Mouse (Mus musculus): ENCODE measurements around the gene Fbxw21. TPM values are rescaled to one million over a fixed set of nuclear protein-coding genes. Genes with fewer than 3 reads are reported as not detected.
"Not testable (repeated sequence)": the region's sequence is repeated elsewhere in the genome, so short reads cannot be mapped to it uniquely, and the experiment has no call there.

The Fbxw21 gene
- polyA plus RNA-seq (2015; fragmentation: Nextera tagmentation; extraction: Ambion mirVana): not detected in 2 replicates

GRCm38 (mm10) chr9:109161941-109162340, at the start of gene Fbxw21:
Fbxw21 (minus strand) TSS chr9:109162041.
- Histone ChIP-seq H3K27ac (no peak within 1 kb of the TSS), H3K4me3 (no peak within 1 kb of the TSS), H3K9ac (no peak within 1 kb of the TSS), H3K4me2 (no peak within 1 kb of the TSS), H3K36me3 (replicated peaks) (no peaks in the 10 kb centered on the region), H3K4me1 (no peaks in the 10 kb centered on the region), H3K9me3 (no peaks in the 10 kb centered on the region), H3K27me3 (replicated peaks) (no peaks in the 10 kb centered on the region)
- 75% methylated on average over 3 of the region's 3 CpGs for whole genome bisulfite sequencing
- ATAC-seq (replicated peaks): no peak

DNA sequence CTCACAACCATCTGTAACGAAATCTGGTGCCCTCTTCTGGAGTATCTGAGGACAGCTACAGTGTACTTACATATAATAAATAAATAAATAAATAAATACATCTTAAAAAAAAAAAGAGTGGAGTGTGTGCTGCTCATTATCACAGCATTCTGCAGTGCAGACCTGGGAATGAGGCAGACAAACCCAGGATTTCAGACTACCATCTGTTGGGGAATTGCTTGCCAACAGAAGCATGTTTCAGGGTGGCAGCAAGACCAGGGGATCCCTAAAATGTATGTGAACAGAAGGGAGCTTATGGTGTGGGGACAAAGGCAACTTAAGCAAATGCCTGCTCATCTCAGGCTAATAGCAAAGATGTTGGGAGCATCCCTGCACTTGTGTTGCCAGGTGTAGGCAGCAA, 39.5 kb upstream of the Fbxw21 start:
- WGBS: 64% methylated on average over 1 of the region's 1 CpGs
- not testable (repeated sequence) for H3K4me1 ChIP-seq; H3K36me3 ChIP-seq (replicated peaks); ATAC-seq (replicated peaks); H3K4me3 ChIP-seq; H3K27ac ChIP-seq; H3K27me3 ChIP-seq (replicated peaks); H3K9me3 ChIP-seq; H3K9ac ChIP-seq; H3K4me2 ChIP-seq

- WGBS: 92% methylated on average over 1 of the region's 1 CpGs
- Histone ChIP-seq H3K27ac (no peak overlapping the region), H3K9me3 (no peaks in the 10 kb centered on the region), H3K4me3 (no peak overlapping the region), H3K36me3 (replicated peaks) (no peaks in the 10 kb centered on the region), H3K9ac (no peak overlapping the region), H3K4me1 (no peaks in the 10 kb centered on the region), H3K4me2 (no peak overlapping the region), H3K27me3 (replicated peaks) (no peaks in the 10 kb centered on the region)
- ATAC-seq (replicated peaks): no peak
These were observed 38.5 kb upstream of the Fbxw21 start for GRCm38 (mm10) chr9:109200349-109200748.

DNA sequence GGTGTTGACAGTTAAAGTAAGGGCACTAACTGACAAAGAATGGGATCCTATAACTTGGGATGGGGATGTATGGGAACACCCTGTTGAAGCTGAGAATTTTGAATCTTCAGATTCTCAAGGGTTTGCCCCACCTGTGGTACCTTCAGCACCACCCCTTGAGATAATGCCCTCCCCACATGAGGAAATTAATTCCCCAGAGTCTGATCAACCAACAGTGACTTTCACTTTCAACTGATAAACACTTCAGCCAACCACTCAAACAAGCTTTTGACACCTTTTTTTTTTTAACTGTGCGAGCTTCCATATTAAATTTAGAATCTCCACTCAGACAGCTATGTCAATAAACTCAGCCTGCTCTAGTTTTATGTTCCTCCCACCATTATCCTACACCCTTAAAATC, 37.5 kb upstream of the Fbxw21 start:
- Histone ChIP-seq H3K4me1 (no peaks in the 10 kb centered on the region), H3K27ac (no peak overlapping the region), H3K27me3 (replicated peaks) (no peaks in the 10 kb centered on the region), H3K9me3 (no peaks in the 10 kb centered on the region), H3K9ac (no peak overlapping the region), H3K4me3 (no peak overlapping the region), H3K36me3 (replicated peaks) (no peaks in the 10 kb centered on the region), H3K4me2 (no peak overlapping the region)
- WGBS: 76% methylated on average over 1 of the region's 1 CpGs
- no peak for ATAC-seq (replicated peaks)

GRCm38 (mm10) chr9:109195875-109196274, 34.0 kb upstream of the Fbxw21 start, which contains the start of gene Fbxw13:
Fbxw13 (minus strand) TSS chr9:109195975.
- not testable (repeated sequence) for H3K9ac ChIP-seq; ATAC-seq (replicated peaks); H3K4me3 ChIP-seq; H3K4me2 ChIP-seq; H3K27ac ChIP-seq; H3K4me1 ChIP-seq; H3K9me3 ChIP-seq; H3K36me3 ChIP-seq (replicated peaks); H3K27me3 ChIP-seq (replicated peaks)
- 75% methylated on average over 3 of the region's 3 CpGs for WGBS

- Histone ChIP-seq H3K4me1 (no peaks in the 10 kb centered on the region), H3K9me3 (no peaks in the 10 kb centered on the region), H3K36me3 (replicated peaks) (no peaks in the 10 kb centered on the region), H3K4me2 (no peak overlapping the region), H3K4me3 (no peak overlapping the region), H3K27me3 (replicated peaks) (no peaks in the 10 kb centered on the region), H3K9ac (no peak overlapping the region), H3K27ac (no peak overlapping the region)
- 86% methylated on average over 1 of the region's 1 CpGs for WGBS
- ATAC-seq (replicated peaks): no peak
These were observed 15.4 kb upstream of the Fbxw21 start for GRCm38 (mm10) chr9:109177208-109177607.

- H3K4me3 ChIP-seq: no peak overlapping the region
- ATAC-seq (replicated peaks): no peak
- H3K4me2 ChIP-seq: no peak overlapping the region
- no peak overlapping the region for H3K27ac ChIP-seq
- H3K4me1 ChIP-seq: no peaks in the 10 kb centered on the region
- H3K9ac ChIP-seq: no peak overlapping the region
- no peaks in the 10 kb centered on the region for H3K27me3 ChIP-seq (replicated peaks)
- H3K9me3 ChIP-seq: no peaks in the 10 kb centered on the region
- no peaks in the 10 kb centered on the region for H3K36me3 ChIP-seq (replicated peaks)
- WGBS: 86% methylated on average over 1 of the region's 1 CpGs
These were observed 14.5 kb upstream of the Fbxw21 start for GRCm38 (mm10) chr9:109176301-109176700.

- H3K4me3 ChIP-seq: no peak overlapping the region
- no peak overlapping the region for H3K27ac ChIP-seq
- ATAC-seq (replicated peaks): no peak
- no peaks in the 10 kb centered on the region for H3K36me3 ChIP-seq (replicated peaks)
- H3K9ac ChIP-seq: no peak overlapping the region
- H3K4me2 ChIP-seq: no peak overlapping the region
- no peaks in the 10 kb centered on the region for H3K4me1 ChIP-seq
- H3K27me3 ChIP-seq (replicated peaks): no peaks in the 10 kb centered on the region
- H3K9me3 ChIP-seq: no peaks in the 10 kb centered on the region
These were observed 5.5 kb upstream of the Fbxw21 start for GRCm38 (mm10) chr9:109167316-109167715.

- ATAC-seq (replicated peaks): not testable (repeated sequence)
These were observed 21.4 kb downstream of the Fbxw21 start for GRCm38 (mm10) chr9:109140414-109140813.

DNA sequence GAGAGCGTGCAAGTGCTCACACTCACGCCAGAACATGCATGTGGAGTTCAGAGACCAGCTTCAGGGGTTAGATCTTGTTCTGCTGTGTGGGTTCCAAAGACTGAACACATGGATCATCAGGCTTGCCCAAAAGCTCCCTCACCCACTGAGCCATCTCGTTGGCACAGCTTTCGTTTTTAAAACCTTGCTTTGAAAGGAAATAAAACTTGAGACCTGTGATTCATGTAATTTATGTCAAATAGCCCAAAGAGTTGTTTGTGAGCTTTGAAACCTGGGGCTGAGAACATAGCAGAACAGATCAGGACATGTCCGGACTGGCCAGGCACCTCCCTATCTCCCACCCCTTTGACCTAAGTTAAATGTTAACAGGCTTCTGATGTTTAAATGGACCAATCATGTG, 31.8 kb downstream of the Fbxw21 start:
- no peak for ATAC-seq (replicated peaks)
- no peak overlapping the region for H3K4me3 ChIP-seq
- WGBS: 90% methylated on average over 5 of the region's 5 CpGs

More at GRCm38 (mm10) chr9:109140414-109140813, 21.4 kb downstream of the Fbxw21 start:
- H3K36me3 ChIP-seq (replicated peaks); H3K9ac ChIP-seq; H3K4me3 ChIP-seq; H3K9me3 ChIP-seq; H3K27me3 ChIP-seq (replicated peaks); H3K4me2 ChIP-seq; H3K4me1 ChIP-seq; H3K27ac ChIP-seq: not testable (repeated sequence)
- WGBS: 66% methylated on average over 4 of the region's 4 CpGs

DNA sequence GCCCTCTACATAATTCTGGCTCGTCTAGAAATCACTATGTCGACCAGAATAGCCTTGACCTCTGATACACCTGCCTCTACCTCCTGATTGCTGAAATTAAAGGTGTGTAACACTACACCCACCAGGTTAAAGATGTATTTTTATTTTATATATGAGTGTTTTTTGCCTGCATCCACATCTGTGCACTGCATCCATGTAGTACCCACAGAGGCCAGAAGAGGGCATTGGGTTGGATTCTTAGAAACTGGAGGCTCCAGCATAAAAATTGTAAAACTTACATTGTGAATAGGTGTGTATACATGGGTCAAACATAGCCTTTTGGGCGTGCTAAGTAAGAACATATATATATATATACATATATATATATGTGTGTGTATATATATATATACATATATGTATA, 33.6 kb downstream of the Fbxw21 start:
- no peaks in the 10 kb centered on the region for H3K9me3 ChIP-seq
- no peak for ATAC-seq (replicated peaks)
- no peaks in the 10 kb centered on the region for H3K36me3 ChIP-seq (replicated peaks)
- H3K4me3 ChIP-seq: no peak overlapping the region
- no peak overlapping the region for H3K27ac ChIP-seq
- no peak overlapping the region for H3K4me2 ChIP-seq
- no peaks in the 10 kb centered on the region for H3K27me3 ChIP-seq (replicated peaks)
- no peak overlapping the region for H3K9ac ChIP-seq
- WGBS: 53% methylated on average over 3 of the region's 3 CpGs
- no peaks in the 10 kb centered on the region for H3K4me1 ChIP-seq

More for the DNA sequence above, 31.8 kb downstream of the Fbxw21 start:
- Histone ChIP-seq H3K4me1 (no peaks in the 10 kb centered on the region), H3K27ac (no peak overlapping the region), H3K4me2 (no peak overlapping the region), H3K9ac (no peak overlapping the region), H3K9me3 (no peaks in the 10 kb centered on the region), H3K27me3 (replicated peaks) (no peaks in the 10 kb centered on the region), H3K36me3 (replicated peaks) (no peaks in the 10 kb centered on the region)

- Histone ChIP-seq H3K4me3 (no peak overlapping the region), H3K9ac (no peak overlapping the region), H3K27ac (no peak overlapping the region), H3K36me3 (replicated peaks) (no peaks in the 10 kb centered on the region), H3K4me1 (no peaks in the 10 kb centered on the region), H3K27me3 (replicated peaks) (no peaks in the 10 kb centered on the region), H3K9me3 (no peaks in the 10 kb centered on the region), H3K4me2 (no peak overlapping the region)
- WGBS: 80% methylated on average over 4 of the region's 4 CpGs
- no peak for ATAC-seq (replicated peaks)
These were observed 34.8 kb downstream of the Fbxw21 start for GRCm38 (mm10) chr9:109127076-109127475.

- Histone ChIP-seq H3K4me2 (no peak overlapping the region), H3K36me3 (replicated peaks) (no peaks in the 10 kb centered on the region), H3K9me3 (no peaks in the 10 kb centered on the region), H3K9ac (no peak overlapping the region), H3K4me1 (no peaks in the 10 kb centered on the region), H3K4me3 (no peak overlapping the region), H3K27ac (no peak overlapping the region), H3K27me3 (replicated peaks) (no peaks in the 10 kb centered on the region)
- WGBS: 70% methylated on average over 3 of the region's 3 CpGs
- ATAC-seq (replicated peaks): no peak
These were observed 36.4 kb downstream of the Fbxw21 start for GRCm38 (mm10) chr9:109125481-109125880.

Data from midbrain, embryonic 15.5 days (tissue).